Mouse (Mus musculus): ENCODE measurements around the gene Thra.

- TF ChIP-seq CTCF (IDR thresholded peaks at IDR 0.05; ENCODE audit: borderline replicate concordance, insufficient read depth, low read length) (no peak), POLR2A (IDR thresholded peaks at IDR 0.05; ENCODE audit: low read depth, low read length) (no peak)
Measured at GRCm38 (mm10) chr11:98695408-98695807, 45.0 kb upstream of the Thra start.
